Mouse (Mus musculus) lung, embryonic 16.5 days (tissue): ENCODE results near the gene Vps25. TPM values are rescaled to one million over a fixed set of nuclear protein-coding genes. Genes with fewer than 3 reads are reported as not detected.
A peak's percentile ranks its signal among the peaks of the same experiment; 100 is the strongest.

Experiments used
- ATAC-seq: fragments of 200-750 bp; cut with Nextera tagmentation; 2 replicates; pipeline ENCODE4 v1.8.0; 2017; ENCODE audit warnings: low read depth, mild to moderate bottlenecking, moderate library complexity
- H3K27ac ChIP-seq: fragments of 300-500 bp; sonication (generic); 2 replicates; pipeline ENCODE4 v1.5.1; 2014; ENCODE audit warnings: mild to moderate bottlenecking, control low read depth, low read length
- H3K27me3 ChIP-seq: fragments of 300-500 bp; sonication (generic); 2 replicates; pipeline ENCODE4 v1.6.1; 2014; ENCODE audit warnings: low read depth, low read length, mixed read lengths; ENCODE audit not compliant: control insufficient read depth, insufficient read depth
- H3K36me3 ChIP-seq: fragments of 300-500 bp; sonication (generic); 2 replicates; pipeline ENCODE4 v1.6.1; 2014; ENCODE audit warnings: low read length; ENCODE audit not compliant: control insufficient read depth, insufficient read depth
- H3K4me1 ChIP-seq: fragments of 300-500 bp; sonication (generic); replicated peaks from 2 replicates; pipeline ENCODE4 v1.6.1; 2014; ENCODE audit warnings: low read length, mixed read lengths; ENCODE audit not compliant: control insufficient read depth, insufficient read depth
- H3K4me2 ChIP-seq: fragments of 300-500 bp; sonication (generic); 2 replicates; pipeline ENCODE4 v1.6.1; 2014; ENCODE audit warnings: low read depth, low read length, control low read depth
- H3K4me3 ChIP-seq: fragments of 300-500 bp; sonication (generic); 2 replicates; pipeline ENCODE4 v1.5.1; 2014; ENCODE audit warnings: mild to moderate bottlenecking, low read length, control low read depth
- H3K9ac ChIP-seq: fragments of 300-500 bp; sonication (generic); 2 replicates; pipeline ENCODE4 v1.6.1; 2014; ENCODE audit warnings: low read length, control low read depth
- H3K9me3 ChIP-seq: fragments of 300-500 bp; sonication (generic); 2 replicates; pipeline ENCODE4 v1.6.1; 2016; ENCODE audit warnings: low read length; ENCODE audit not compliant: control insufficient read depth
- WGBS: fragments of 180-500 bp; shearing (Covaris S2); extraction: QIAGEN DNeasy Blood & Tissue Kit; methylation state at CpG from one replicate; pipeline ENCODE4 v1.1.7; 2014; 5-methylcytosine and 5-hydroxymethylcytosine counted together
- polyA plus RNA-seq: library from polyadenylated mRNA; unstranded; fragments of >200 nt; fragmentation: Nextera tagmentation; extraction: Ambion mirVana; gene quantifications from 2 replicates; pipeline ENCODE4 v1.2.1, GENCODE M21; 2015

The Vps25 gene
- polyA plus RNA-seq, 1 experiment from 2014 or later: 132 TPM

DNA sequence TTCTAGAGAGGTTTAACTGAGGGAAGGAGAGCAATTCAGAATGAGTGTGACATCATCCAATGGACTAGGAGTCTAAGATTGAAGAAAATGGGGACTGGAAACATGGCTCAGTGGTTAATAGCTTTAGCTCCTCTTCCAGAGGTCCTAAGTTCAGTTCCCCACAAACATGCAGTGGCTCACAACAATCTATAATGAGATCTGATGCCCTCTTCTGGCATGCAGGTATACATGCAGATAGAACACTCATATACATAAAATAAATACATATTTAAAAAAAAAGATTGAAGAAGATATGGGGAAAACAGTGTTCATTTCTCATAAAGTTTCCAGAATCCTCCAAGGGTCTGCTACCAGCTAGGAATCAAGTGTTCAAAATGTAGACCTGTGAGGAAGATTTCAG, 18.1 kb upstream of the Vps25 start:
- no peak overlapping the region for H3K4me3 ChIP-seq
- H3K9me3 ChIP-seq: no peaks in the 10 kb centered on the region
- H3K4me1 ChIP-seq: peaks cover 22% of the 10 kb centered on the region
- H3K4me2 ChIP-seq: no peak overlapping the region
- no peaks in the 10 kb centered on the region for H3K36me3 ChIP-seq
- no peak for ATAC-seq
- H3K27me3 ChIP-seq: no peaks in the 10 kb centered on the region
- no peak overlapping the region for H3K9ac ChIP-seq
- H3K27ac ChIP-seq: no peak overlapping the region

DNA sequence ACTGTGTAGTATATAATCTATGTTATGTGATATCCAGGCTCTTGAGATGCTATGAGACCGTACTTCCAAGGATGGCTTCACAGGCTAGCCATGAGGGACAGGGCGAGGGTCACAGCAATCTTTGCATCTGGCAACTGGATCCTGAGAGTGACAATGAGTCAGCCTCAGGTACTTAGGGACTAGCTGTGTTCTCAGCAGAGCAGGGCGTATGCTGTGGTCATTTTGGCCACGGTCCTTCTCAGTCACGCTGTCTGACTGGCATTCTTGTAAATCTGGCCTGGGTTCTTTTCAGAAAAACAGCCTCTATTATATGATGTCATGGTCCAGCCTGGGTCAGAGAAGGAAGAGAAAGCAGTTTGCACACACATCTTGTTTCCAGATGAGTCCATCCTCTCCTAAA, 16.7 kb upstream of the Vps25 start:
- Histone ChIP-seq H3K36me3 (no peaks in the 10 kb centered on the region), H3K27me3 (no peaks in the 10 kb centered on the region), H3K4me2 (no peak overlapping the region), H3K4me3 (no peak overlapping the region), H3K9ac (no peak overlapping the region), H3K9me3 (no peaks in the 10 kb centered on the region), H3K27ac (no peak overlapping the region), H3K4me1 (peaks cover 10% of the 10 kb centered on the region)
- WGBS: 92% methylated on average over 5 of the region's 5 CpGs
- no peak for ATAC-seq

DNA sequence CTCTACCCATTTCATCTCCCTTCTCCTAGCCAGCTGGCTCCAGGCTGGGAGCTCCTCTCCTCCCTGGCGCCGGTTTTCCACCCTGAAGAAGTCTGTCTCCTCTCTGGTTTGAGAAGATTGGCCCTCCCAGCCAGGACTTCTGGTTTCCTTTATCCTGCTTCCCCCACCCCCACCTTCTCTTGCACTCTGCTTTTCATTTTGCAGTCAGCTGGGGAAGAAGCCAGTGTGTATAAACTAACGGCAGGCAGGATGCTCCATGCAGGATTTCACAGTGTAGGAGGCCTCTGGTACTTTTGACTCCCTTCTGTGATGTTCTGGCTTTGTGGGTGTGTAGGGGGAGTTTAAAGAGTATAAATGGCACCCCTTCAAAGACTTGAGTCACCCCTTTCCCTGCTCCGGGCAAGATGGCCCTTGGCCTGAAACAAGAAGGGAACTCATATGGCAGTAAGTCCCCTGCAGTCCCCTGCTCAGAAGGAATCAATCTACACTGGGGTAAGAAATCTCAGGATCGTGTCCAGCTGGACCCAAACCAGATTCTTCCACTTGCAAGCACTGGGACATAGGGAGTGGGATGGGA, 15.3 kb upstream of the Vps25 start:
- no peaks in the 10 kb centered on the region for H3K9me3 ChIP-seq
- peak; percentile 78 for ATAC-seq
- H3K9ac ChIP-seq: 0 out of 2 replicates have a peak overlapping the region, but pooled peaks have one; percentile 14
- no peak overlapping the region for H3K4me2 ChIP-seq
- no peaks in the 10 kb centered on the region for H3K27me3 ChIP-seq
- H3K27ac ChIP-seq: peak overlapping the region; percentile 80
- WGBS: 24% methylated on average over 5 of the region's 5 CpGs
- H3K36me3 ChIP-seq: no peaks in the 10 kb centered on the region
- H3K4me1 ChIP-seq: peaks cover 7% of the 10 kb centered on the region
- H3K4me3 ChIP-seq: no peak overlapping the region

DNA sequence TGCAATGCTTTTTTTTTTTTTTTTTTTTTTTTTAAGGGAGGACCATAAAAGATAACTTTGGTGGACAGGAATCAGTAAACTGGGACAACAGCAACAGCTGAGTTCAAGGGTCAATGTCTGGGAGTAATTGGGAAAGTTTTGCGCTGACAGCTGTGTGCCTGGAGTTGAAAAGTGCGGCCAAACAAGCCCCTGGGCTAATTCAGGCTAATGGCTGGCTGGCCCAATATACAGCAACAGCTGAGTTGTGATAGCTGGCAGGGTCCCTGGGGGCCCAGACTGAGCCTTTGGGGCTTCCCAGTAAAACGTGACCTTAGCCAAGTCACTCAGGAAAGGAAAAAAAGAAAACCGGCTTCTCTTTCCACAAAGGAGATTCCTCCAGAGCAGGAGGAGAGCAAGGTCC, 8.4 kb upstream of the Vps25 start:
- Histone ChIP-seq H3K27me3 (peaks cover 5% of the 10 kb centered on the region; the same call in 1 of the 2 replicates), H3K9ac (no peak overlapping the region)

DNA sequence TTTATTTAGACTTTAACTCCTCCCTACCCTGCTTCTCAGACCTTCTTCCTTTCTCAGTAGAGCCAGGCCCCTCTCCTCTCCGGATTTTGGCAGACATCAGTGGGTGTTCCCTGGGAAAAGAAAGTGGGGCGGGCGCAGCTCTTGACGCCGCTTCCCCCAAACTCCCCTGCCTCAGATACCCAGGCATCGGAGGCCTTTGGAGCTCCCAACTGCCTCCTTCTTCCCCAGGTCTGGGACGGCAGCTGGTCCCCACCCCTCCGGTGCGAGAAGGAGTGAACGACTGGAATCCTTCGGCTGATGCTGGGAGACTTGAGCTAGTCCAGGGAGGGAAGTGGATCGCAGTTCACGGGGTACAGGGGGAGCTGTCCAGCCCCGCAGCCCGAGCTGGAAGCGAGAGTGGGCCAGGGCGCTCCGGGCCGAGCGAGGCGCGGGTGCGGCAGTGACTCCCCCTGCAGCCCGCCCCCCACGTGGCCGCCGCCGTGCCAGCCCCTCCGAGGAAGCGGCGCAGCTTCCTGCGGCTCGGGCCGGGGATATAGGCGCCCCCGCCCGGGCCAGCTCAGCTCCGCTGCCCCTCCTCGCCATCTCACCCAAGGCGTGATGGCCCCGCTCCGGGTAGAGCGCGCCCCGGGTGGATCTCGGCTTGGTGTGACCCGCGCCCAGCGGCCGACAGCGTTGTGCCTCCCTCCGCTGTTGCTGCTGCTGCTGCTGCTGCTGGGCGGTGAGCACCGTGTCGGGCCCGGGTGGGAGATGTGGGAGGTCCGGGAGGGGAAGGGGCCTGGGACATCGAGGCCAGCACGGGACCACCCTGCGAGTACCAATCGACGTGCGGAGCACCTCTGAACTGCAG, 7.4 kb upstream of the Vps25 start, which contains the start of gene Ramp2:
Gene Ramp2, plus strand, starts transcription at position 174 of the 847 bp plus-strand sequence.
- Histone ChIP-seq H3K27me3 (peaks cover 5% of the 10 kb centered on the region; the same call in 1 of the 2 replicates), H3K4me3 (peak within 1 kb of the TSS; percentile 75), H3K9ac (peak within 1 kb of the TSS; percentile 84), H3K9me3 (no peaks in the 10 kb centered on the region), H3K4me2 (peak within 1 kb of the TSS; percentile 91), H3K36me3 (no peaks in the 10 kb centered on the region), H3K4me1 (peaks cover 7% of the 10 kb centered on the region; the same call in 1 of the 2 replicates), H3K27ac (peak within 1 kb of the TSS; percentile 90)
- 0% methylated on average over 46 of the region's 63 CpGs for WGBS
- peak; percentile 89 for ATAC-seq

More for the DNA sequence above, 8.4 kb upstream of the Vps25 start:
- peak overlapping the region; percentile 90 for H3K27ac ChIP-seq
- peak overlapping the region; percentile 91 for H3K4me2 ChIP-seq
- no peak overlapping the region for H3K4me3 ChIP-seq
- ATAC-seq: no peak
- H3K4me1 ChIP-seq: peaks cover 7% of the 10 kb centered on the region; the same call in 1 of the 2 replicates
- no peaks in the 10 kb centered on the region for H3K36me3 ChIP-seq
- WGBS: 38% methylated on average over 4 of the region's 4 CpGs
- H3K9me3 ChIP-seq: no peaks in the 10 kb centered on the region

DNA sequence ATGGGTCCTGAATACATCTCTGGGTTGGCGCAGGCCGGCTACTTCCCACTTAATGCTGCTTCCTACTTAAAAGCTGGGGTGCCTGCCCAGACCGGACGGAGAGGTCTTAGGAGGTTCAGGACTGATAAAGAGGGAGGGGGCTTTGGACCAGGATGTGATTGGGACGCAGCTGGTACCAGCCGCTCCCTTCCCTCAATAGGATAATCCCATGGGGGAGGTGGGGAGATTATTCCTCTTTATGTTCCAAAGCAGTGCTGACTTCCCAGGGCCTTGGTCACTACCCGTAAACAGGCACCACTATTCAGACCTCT, 6.8 kb upstream of the Vps25 start:
- Histone ChIP-seq H3K27me3 (peaks cover 5% of the 10 kb centered on the region; the same call in 1 of the 2 replicates), H3K4me1 (peaks cover 7% of the 10 kb centered on the region; the same call in 1 of the 2 replicates), H3K36me3 (no peaks in the 10 kb centered on the region), H3K9ac (peak overlapping the region; percentile 84), H3K4me3 (peak overlapping the region; percentile 75), H3K27ac (peak overlapping the region; percentile 90), H3K4me2 (peak overlapping the region; percentile 91), H3K9me3 (no peaks in the 10 kb centered on the region)
- no peak; the same call in none of the 2 replicates for ATAC-seq
- WGBS: 7% methylated on average over 7 of the region's 7 CpGs

DNA sequence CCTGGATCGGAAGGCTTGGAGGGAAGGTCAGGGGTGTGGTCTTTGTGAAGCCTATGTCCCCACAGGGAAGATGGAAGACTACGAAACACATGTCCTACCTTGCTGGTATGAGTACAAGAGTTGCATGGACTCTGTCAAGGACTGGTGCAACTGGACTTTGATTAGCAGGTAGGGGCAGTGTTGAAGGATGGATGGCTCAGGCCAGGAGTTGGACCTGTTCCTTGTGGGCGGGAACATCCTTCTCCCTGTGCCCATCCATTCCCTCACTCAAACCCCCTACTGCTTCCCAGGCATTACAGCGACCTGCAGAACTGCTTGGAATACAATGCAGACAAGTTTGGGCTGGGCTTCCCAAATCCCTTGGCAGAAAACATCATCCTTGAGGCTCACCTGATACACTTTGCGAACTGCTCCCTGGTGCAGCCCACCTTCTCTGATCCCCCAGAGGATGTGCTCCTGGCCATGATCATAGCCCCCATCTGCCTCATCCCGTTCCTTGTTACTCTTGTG, 5.9 kb upstream of the Vps25 start:
- no peak for ATAC-seq
- Histone ChIP-seq H3K9me3 (no peaks in the 10 kb centered on the region), H3K9ac (peak overlapping the region; percentile 84), H3K27ac (peak overlapping the region; percentile 90), H3K27me3 (peaks cover 5% of the 10 kb centered on the region; the same call in 1 of the 2 replicates), H3K4me1 (peaks cover 9% of the 10 kb centered on the region; the same call in 1 of the 2 replicates), H3K4me3 (peak overlapping the region; percentile 75), H3K36me3 (no peaks in the 10 kb centered on the region), H3K4me2 (peak overlapping the region; percentile 91)
- WGBS: 73% methylated on average over 6 of the region's 6 CpGs

DNA sequence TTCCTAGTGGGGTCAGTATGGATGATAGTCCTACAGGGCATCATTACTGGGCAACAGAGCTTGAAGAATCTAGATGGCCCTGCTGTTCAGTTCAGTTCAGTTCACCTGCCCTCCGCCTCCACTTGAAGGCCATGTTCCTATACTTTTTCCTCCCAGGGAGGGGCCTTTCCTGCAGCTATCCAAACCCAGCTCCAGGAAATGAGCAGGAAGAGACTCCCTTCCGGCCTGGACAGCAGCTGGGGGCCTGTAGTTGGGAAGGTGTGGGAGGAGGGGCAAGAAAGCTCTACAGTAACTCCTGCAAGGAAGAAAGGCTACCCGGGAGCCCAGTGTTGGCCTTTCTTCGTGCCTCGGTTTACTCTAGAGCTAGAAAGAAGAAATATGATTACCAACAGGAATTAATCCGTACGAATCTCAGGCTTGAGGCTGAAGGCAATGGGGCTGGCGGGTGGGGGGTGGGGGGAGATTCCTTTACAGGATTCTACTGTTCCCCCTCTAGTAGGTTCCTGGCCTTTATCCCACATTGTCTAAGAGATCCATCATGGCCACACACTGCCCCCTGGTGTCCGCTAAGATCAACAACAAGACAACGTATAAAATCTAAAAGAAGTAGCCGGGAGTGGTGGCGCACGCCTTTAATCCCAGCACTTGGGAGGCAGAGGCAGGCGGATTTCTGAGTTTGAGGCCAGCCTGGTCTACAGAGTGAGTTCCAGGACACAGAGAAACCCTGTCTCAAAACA, 5.1 kb upstream of the Vps25 start:
- Histone ChIP-seq H3K4me1 (peaks cover 13% of the 10 kb centered on the region; the same call in 1 of the 2 replicates), H3K4me3 (no peak overlapping the region; the same call in 1 of the 2 replicates), H3K4me2 (peak overlapping the region; percentile 91), H3K36me3 (no peaks in the 10 kb centered on the region), H3K27me3 (peaks cover 5% of the 10 kb centered on the region; the same call in 1 of the 2 replicates), H3K9ac (peak overlapping the region; percentile 8; the same call in 1 of the 2 replicates), H3K27ac (peak overlapping the region; percentile 90), H3K9me3 (no peaks in the 10 kb centered on the region)
- peak; percentile 52 for ATAC-seq
- 24% methylated on average over 14 of the region's 14 CpGs for WGBS
